Mouse (Mus musculus) lung, postnatal 0 days (tissue): ENCODE data around the gene Tob1. TPM values are rescaled to one million over a fixed set of nuclear protein-coding genes. Genes with fewer than 3 reads are reported as not detected.

Experiments used
- ATAC-seq: fragments of 200-750 bp; cut with Nextera tagmentation; 2 replicates; pipeline ENCODE4 v1.8.0; 2017; ENCODE audit warnings: moderate library complexity
- DNase-seq: peaks from one replicate; pipeline ENCODE4 v3.0.0-alpha.2; 2016; ENCODE audit warnings: low spot score
- H3K27ac ChIP-seq: fragments of 300-500 bp; sonication (generic); 2 replicates; pipeline ENCODE4 v1.5.1; 2014; ENCODE audit warnings: antibody characterized with exemption, mild to moderate bottlenecking, low read length, mixed read lengths
- H3K27me3 ChIP-seq: fragments of 300-500 bp; sonication (generic); replicated peaks from 2 replicates; pipeline ENCODE4 v1.6.1; 2014; ENCODE audit warnings: low read length, mixed read lengths; ENCODE audit not compliant: insufficient read depth
- H3K36me3 ChIP-seq: fragments of 300-500 bp; sonication (generic); 2 replicates; pipeline ENCODE4 v1.6.1; 2014; ENCODE audit warnings: low read length, mixed read lengths; ENCODE audit not compliant: insufficient read depth
- H3K4me1 ChIP-seq: fragments of 300-500 bp; sonication (generic); 2 replicates; pipeline ENCODE4 v1.6.1; 2014; ENCODE audit warnings: antibody characterized with exemption, low read depth, low read length, mixed read lengths; ENCODE audit not compliant: insufficient read depth
- H3K4me2 ChIP-seq: fragments of 300-500 bp; sonication (generic); replicated peaks from 2 replicates; pipeline ENCODE4 v1.6.1; 2014; ENCODE audit warnings: low read depth, mild to moderate bottlenecking, low read length, moderate library complexity, mixed read lengths
- H3K4me3 ChIP-seq: fragments of 300-500 bp; sonication (generic); 2 replicates; pipeline ENCODE4 v1.5.1; 2014; ENCODE audit warnings: low read depth, low read length
- H3K9ac ChIP-seq: fragments of 300-500 bp; sonication (generic); replicated peaks from 2 replicates; pipeline ENCODE4 v1.6.1; 2014; ENCODE audit warnings: low read depth, mild to moderate bottlenecking
- H3K9me3 ChIP-seq: fragments of 300-500 bp; sonication (generic); 2 replicates; pipeline ENCODE4 v1.6.1; 2016; ENCODE audit warnings: low read length, mixed read lengths
- CTCF ChIP-seq: IDR thresholded peaks from 2 replicates; pipeline ENCODE4 v1.5.1; 2016; ENCODE audit warnings: antibody characterized with exemption, mild to moderate bottlenecking
- EP300 ChIP-seq: IDR thresholded peaks from 2 replicates; pipeline ENCODE4 v1.6.1; 2016; ENCODE audit warnings: antibody characterized with exemption, mild to moderate bottlenecking, control low read depth
- WGBS: fragments of 180-500 bp; shearing (Covaris S2); extraction: QIAGEN DNeasy Blood & Tissue Kit; methylation state at CpG from one replicate; pipeline ENCODE4 v1.1.7; 2014; 5-methylcytosine and 5-hydroxymethylcytosine counted together
- polyA plus RNA-seq: library from polyadenylated mRNA; unstranded; fragments of >200 nt; fragmentation: Nextera tagmentation; extraction: Ambion mirVana; gene quantifications from 2 replicates; pipeline ENCODE4 v1.2.1, GENCODE M21; 2015

The Tob1 gene
- polyA plus RNA-seq, 1 experiment from 2014 or later: 46.0 TPM

GRCm38 (mm10) chr11:94210191-94211086, 815 bp upstream of the Tob1 start:
- Histone ChIP-seq H3K9ac (peak overlapping the region; percentile 48; the same call in 1 of the 2 replicates), H3K27me3 (no peaks in the 10 kb centered on the region), H3K27ac (peak overlapping the region; percentile 95), H3K4me2 (peak overlapping the region; percentile 94), H3K4me1 (no peaks in the 10 kb centered on the region), H3K4me3 (peak overlapping the region; percentile 43), H3K9me3 (no peaks in the 10 kb centered on the region), H3K36me3 (no peaks in the 10 kb centered on the region)
- WGBS: under 1% methylated on average over 35 of the region's 56 CpGs
- DNase-seq (peak; percentile 97), ATAC-seq (peak; percentile 71)
- no peak for TF ChIP-seq CTCF
- no peak for TF ChIP-seq EP300

- Histone ChIP-seq H3K27me3 (no peaks in the 10 kb centered on the region), H3K4me1 (no peaks in the 10 kb centered on the region), H3K9me3 (no peaks in the 10 kb centered on the region), H3K4me3 (peak overlapping the region; percentile 99), H3K9ac (peak overlapping the region; percentile 92), H3K36me3 (no peaks in the 10 kb centered on the region), H3K4me2 (peak overlapping the region; percentile 67), H3K27ac (peak overlapping the region; percentile 95)
- TF ChIP-seq CTCF: no peak
- no peak for TF ChIP-seq EP300
- DNase-seq (peak; percentile 74), ATAC-seq (peak; percentile 29)
- under 1% methylated on average over 27 of the region's 61 CpGs for WGBS
These were observed 616 bp downstream of the Tob1 start for GRCm38 (mm10) chr11:94211651-94212488.

GRCm38 (mm10) chr11:94212489-94212836, 1.2 kb downstream of the Tob1 start:
- peak overlapping the region; percentile 67 for H3K4me2 ChIP-seq
- H3K9ac ChIP-seq: peak overlapping the region; percentile 45
- no peaks in the 10 kb centered on the region for H3K9me3 ChIP-seq
- DNase-seq: no peak
- peak overlapping the region; percentile 99 for H3K4me3 ChIP-seq
- TF ChIP-seq CTCF (no peak), EP300 (no peak)
- H3K27ac ChIP-seq: peak overlapping the region; percentile 95
- no peaks in the 10 kb centered on the region for H3K4me1 ChIP-seq
- no peaks in the 10 kb centered on the region for H3K36me3 ChIP-seq
- 8% methylated on average over 7 of the region's 7 CpGs for WGBS
- no peaks in the 10 kb centered on the region for H3K27me3 ChIP-seq
- ATAC-seq: no peak

DNA sequence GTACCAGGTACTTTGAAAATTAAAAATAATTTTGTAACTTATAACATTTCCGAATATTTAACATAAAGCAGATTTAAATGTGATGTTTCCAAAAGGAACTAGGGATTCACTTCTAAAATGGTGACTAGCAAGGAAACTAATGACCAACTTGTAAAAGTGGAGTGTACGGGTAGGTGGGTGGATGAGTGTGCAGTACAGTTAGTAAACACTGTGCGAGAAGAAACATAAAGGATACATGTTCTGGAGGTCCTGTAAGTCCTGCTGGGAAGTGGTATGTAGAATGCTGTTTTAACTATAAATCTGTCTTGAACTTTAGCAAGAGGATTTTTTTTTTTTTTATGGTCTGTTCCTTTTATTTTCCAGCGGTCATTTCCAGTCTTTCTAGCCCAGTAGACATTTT, 1.7 kb downstream of the Tob1 start:
- Histone ChIP-seq H3K36me3 (no peaks in the 10 kb centered on the region), H3K9ac (no peak overlapping the region), H3K9me3 (no peaks in the 10 kb centered on the region), H3K4me2 (peak overlapping the region; percentile 67), H3K4me3 (no peak overlapping the region; the same call in 1 of the 2 replicates), H3K27me3 (no peaks in the 10 kb centered on the region), H3K4me1 (no peaks in the 10 kb centered on the region), H3K27ac (no peak overlapping the region; the same call in 1 of the 2 replicates)
- ATAC-seq (no peak), DNase-seq (no peak)
- TF ChIP-seq CTCF (no peak), EP300 (no peak)
- WGBS: 57% methylated on average over 4 of the region's 4 CpGs

DNA sequence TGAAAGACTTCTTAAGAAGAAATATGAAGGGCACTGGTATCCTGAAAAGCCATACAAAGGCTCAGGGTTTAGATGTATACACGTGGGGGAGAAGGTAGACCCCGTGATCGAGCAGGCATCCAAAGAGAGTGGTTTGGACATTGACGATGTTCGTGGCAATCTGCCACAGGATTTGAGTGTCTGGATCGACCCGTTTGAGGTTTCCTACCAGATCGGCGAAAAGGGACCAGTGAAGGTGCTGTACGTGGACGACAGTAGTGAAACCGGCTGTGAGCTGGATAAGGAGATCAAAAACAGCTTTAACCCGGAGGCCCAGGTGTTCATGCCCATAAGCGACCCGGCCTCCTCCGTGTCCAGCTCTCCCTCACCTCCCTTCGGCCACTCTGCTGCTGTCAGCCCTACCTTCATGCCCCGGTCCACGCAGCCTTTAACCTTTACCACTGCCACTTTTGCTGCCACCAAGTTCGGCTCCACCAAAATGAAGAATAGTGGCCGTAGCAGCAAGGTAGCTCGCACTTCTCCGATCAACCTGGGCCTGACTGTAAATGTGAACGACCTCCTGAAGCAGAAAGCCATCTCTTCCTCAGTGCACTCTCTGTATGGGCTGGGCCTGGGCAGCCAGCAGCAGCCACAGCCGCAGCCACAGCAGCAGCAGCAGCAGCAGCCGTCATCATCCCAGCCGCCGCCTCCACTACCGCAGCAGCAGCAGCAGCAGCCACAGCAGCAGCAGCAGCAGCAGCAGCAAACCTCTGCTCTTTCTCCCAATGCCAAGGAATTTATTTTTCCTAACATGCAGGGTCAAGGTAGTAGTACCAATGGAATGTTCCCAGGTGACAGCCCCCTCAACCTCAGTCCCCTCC, 2.7 kb downstream of the Tob1 start:
- ATAC-seq (no peak), DNase-seq (no peak)
- Histone ChIP-seq H3K27ac (no peak overlapping the region), H3K4me1 (no peaks in the 10 kb centered on the region), H3K36me3 (no peaks in the 10 kb centered on the region), H3K4me3 (no peak overlapping the region), H3K9ac (no peak overlapping the region), H3K27me3 (no peaks in the 10 kb centered on the region), H3K9me3 (no peaks in the 10 kb centered on the region), H3K4me2 (peak overlapping the region; percentile 30)
- TF ChIP-seq EP300 (no peak), CTCF (no peak)
- 86% methylated on average over 29 of the region's 29 CpGs for WGBS
